Mouse (Mus musculus) adrenal gland, postnatal 25 days (tissue): ENCODE results near the gene Mymk. TPM values are rescaled to one million over a fixed set of nuclear protein-coding genes. Genes with fewer than 3 reads are reported as not detected.

ENCODE experiments used
- DNase-seq: peaks from one replicate; pipeline ENCODE4 v3.0.0; 2021; ENCODE audit warnings: mixed read lengths
- total RNA-seq: library from RNA; stranded (reverse); gene quantifications from 2 replicates; pipeline ENCODE4 v1.2.3, GENCODE M21; 2021

The Mymk gene
- total RNA-seq, 1 experiment from 2014 or later = not detected

GRCm38 (mm10) chr2:27032361-27032760, 39.6 kb downstream of the Mymk start:
- DNase-seq = no peak

GRCm38 (mm10) chr2:27028437-27029015, 43.5 kb downstream of the Mymk start:
- DNase-seq = no peak

- DNase-seq = peak; percentile 88
Observed at GRCm38 (mm10) chr2:27027618-27028436, 44.2 kb downstream of the Mymk start, which contains the start of gene Slc2a6. Gene Slc2a6 (minus strand): TSS chr2:27027998.

DNA sequence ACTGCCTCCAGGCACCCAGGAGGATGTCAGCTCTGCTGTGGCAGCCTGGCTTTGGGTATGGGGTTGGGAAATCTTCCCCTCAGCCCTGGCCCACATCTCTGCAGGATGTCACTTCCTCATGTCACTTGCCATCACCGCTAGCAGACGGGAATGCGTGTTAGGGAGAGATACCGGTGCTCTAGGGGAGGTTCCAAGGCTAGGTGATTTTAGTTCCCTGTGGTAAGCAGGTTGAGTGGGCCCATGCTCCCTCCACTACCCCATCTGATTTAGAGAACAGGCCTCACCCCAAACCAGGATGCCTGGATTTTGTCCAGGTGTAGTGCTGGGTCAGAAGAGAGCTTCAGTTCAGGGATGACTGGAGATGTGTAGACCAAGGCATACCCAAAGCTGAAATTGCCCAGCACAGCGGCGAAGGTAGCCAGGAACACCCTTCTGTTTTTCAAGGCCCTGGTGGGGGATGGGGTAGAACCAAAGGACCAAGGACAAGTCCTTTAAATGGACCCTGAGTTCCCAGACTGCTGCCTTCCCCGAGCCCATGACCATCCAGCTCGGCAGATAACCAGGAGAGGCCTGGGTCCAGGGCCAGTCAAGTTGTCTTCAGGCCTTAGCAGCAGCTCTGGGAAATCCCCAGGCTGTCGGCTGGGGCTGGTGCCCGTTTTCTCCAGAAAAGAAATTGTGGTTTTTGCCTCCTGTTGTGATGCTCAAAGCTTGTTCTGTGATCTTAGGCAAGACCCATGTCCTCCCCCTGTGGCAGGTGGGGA, 44.9 kb downstream of the Mymk start:
- DNase-seq = no peak

DNA sequence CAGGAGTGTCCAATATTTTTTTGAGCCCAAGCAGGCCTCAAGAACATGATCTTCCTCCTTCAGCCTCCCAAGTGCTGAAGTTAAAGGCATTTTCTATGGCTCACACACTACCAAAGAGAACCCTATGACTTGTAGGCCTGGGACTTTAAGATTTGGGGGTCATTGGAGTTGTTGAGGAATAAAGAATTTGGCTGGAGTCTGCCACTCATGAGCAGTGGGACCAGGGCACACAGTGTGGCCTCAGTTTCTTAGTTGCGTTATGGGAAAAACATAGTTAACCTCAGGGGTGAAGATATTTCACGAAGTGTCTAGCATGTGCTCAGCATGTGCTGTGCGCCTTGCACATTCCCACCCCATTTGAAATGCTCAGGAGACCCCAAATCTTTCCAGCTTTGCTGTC, 45.6 kb downstream of the Mymk start:
- no peak for DNase-seq

DNA sequence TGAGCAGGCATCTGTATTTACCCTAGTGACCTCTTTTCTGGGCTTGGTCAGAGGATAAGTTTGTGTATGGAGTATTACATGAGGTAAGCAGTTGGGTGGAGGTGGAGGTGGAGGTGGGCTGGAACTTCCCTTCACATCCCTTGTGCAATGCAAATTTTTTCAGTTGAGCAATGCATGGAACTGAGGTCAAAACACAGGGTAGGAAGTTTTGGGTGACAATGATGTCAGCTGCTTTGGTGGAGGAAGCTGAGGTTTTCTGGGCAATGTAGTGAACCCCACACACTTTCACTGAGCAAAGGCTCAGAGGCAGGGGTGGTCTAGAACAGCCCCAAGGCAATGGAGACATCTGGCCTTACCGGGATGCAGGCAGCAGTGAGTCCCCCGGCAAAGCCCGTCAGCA, 46.4 kb downstream of the Mymk start:
- no peak for DNase-seq

- DNase-seq = no peak
Observed at GRCm38 (mm10) chr2:27024136-27024535, 47.8 kb downstream of the Mymk start.

GRCm38 (mm10) chr2:27022612-27023011, 49.4 kb downstream of the Mymk start:
- no peak for DNase-seq

DNA sequence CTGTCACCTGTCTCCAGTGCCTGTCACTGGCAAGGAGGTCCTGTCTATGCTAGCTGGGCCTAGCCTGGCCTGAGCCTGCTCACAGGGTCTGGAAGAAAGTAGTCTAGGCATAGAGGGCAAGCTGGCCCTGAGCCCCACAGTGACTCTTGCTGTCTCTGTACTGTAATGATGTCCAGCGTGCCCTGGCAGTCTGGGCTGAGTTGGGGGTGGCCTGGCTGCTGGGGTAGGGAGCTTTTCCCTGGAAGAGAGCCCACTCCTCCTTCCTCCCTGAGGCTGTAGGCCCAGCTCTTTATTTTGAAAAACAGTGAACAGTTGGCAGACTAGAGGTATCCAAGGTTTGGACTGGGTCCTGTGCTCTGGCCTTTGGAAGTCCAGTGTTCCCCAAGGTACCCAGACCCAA, 50.9 kb downstream of the Mymk start:
- DNase-seq = no peak

- no peak for DNase-seq
Observed at GRCm38 (mm10) chr2:27019530-27019929, 52.4 kb downstream of the Mymk start.

DNA sequence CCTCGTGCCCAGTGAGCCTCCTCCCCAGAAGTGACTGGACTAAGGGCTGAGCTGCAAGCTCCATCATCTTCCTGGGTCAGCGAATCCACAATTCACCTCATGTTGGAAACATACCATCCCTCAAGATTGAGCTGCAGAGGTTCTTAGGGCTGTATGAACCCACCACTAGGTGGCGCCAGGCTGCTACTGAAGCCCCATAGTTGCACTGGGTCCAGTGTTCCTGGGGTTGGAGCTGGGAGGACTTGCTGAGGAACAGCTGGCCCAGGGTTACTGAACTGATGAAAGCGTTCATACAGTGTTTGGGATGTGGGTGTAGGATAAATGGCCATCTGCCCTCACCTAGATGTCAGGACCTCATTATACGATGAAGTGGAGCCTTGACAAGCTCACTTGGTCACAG, 54.2 kb downstream of the Mymk start:
- peak; percentile 70 for DNase-seq

Other genes with a start within 250 kb of the Mymk start
- gene Abo, start 207.2 kb downstream of the Mymk start, total RNA-seq = not detected in 2 replicates
- 32.1 and 33.7 TPM in 2 replicates for gene Surf6, start 169.3 kb downstream of the Mymk start, total RNA-seq
- gene Med22, start 161.5 kb downstream of the Mymk start, total RNA-seq = 43.2 and 54.2 TPM in 2 replicates
- gene Rpl7a, start 161.4 kb downstream of the Mymk start, total RNA-seq = 481 and 517 TPM in 2 replicates
- 44.2 and 45.9 TPM in 2 replicates for gene Surf2, start 155.8 kb downstream of the Mymk start, total RNA-seq
- gene Surf1, start 155.6 kb downstream of the Mymk start, total RNA-seq = 109 and 117 TPM in 2 replicates
- gene Surf4, start 138.3 kb downstream of the Mymk start, total RNA-seq = 152 and 210 TPM in 2 replicates
- gene Stkld1, start 138.1 kb downstream of the Mymk start, total RNA-seq = 0.33 TPM in 1 of 2 replicates, not detected in the other
- 40.5 and 51.1 TPM in 2 replicates for gene Rexo4, start 107.8 kb downstream of the Mymk start, total RNA-seq
- not detected in 2 replicates for gene Adamts13, start 98.8 kb downstream of the Mymk start, total RNA-seq
- gene Cacfd1, start 62.3 kb downstream of the Mymk start, total RNA-seq = 47.5 and 53.5 TPM in 2 replicates
- gene Slc2a6, start 44.2 kb downstream of the Mymk start, total RNA-seq = 0.71 and 0.97 TPM in 2 replicates
- gene Adamtsl2, start 7.2 kb upstream of the Mymk start, total RNA-seq = 17.4 and 17.9 TPM in 2 replicates
- gene Fam163b, start 70.3 kb upstream of the Mymk start, total RNA-seq = 1.6 and 2.3 TPM in 2 replicates
- gene Dbh, start 93.1 kb upstream of the Mymk start, total RNA-seq = 324 and 373 TPM in 2 replicates
- 8.3 and 17.7 TPM in 2 replicates for gene Sardh, start 176.2 kb upstream of the Mymk start, total RNA-seq